Mouse (Mus musculus): ENCODE results near the gene Gchfr. TPM values are rescaled to one million over a fixed set of nuclear protein-coding genes. Genes with fewer than 3 reads are reported as not detected.

Gchfr gene
- polyA plus RNA-seq (2017; shearing (Covaris generic)), result not detected

DNA sequence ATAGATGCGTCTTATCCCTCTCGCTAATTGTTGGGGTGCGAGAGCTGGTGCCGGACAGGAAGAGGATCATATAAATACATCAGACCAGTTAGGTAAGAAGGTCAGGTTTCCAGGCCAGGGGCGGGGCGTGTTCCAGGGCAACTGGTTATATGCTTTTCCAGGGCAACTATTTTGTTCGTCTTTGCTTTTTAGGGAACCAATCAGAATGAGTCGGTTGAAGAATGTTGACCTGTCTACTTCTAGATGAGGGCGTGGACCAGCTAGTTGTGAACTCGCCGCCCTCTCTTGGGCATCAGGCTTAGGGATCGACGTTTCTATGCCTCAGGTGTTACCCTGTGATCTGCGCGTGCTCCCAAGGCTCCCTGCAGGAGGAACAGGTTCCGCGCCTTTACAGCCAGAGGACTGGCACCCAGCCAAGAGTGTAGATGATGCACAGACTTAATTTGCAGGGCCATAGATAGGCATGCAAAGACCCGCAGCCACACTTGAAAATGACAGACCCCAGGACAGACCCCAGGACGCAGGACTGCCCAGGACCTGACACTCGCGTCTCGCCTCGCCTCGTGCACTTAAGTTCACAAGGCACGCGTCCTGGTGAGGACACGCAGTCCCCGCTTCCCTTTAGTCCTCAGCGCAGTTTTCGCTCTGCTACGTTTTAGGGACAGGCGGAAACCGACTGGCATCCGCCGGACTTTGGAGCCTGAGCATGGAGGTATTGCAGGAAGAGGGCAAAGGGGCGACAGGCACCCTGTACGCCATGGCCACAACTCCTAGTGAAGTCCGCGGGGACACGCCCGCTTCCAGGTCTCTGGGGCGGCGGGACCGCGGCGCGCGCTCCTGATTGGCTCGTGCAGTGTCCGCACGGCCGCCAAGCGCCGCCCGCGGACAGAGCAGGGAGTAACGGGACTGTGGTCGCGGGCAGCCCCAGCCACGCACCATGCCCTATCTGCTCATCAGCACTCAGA, at the start of gene Gchfr:
Gchfr (plus strand) TSS at position 873 of the 965 bp plus-strand sequence.

DNA sequence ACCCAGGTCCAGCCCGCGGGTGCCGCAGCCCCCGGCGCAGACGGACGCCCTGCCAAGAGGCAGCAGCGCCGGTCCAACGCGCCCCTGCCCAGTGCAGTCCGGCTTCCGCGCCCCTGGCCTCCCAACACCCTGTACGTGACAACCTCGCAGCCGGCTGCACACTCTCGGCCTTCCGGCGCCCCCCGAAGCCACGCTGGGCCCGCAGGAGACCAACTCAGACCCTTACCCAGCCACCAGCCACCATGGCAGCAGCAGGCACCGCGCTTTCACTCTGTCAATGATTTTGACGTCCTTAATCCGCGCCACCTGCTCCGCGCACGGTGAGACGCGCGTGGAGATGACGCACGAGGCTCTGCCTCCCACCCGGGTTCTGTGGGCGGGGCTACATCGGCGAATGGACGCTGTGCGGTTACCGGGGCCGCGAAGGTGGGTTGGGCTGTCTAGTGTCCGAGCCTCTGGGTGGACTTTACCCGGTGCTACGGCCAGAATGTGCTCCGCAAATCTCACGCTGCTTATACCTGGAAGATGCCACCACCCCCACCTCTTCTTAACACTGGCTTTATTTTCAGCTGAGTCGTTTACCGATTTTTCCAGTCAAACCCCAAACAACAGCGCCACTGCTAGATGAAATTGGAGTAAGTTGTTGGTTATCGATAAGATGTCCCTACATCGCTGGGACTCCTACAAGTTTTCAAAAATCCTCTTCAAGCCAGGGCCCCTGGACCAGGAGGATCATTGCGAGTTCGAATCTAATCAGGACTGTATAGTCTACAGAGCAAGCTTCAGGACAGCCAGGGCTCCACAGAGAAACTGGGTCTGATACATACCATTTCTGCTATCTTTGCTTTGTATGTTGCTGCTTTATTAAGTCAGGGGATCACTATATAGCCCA, 10.6 kb upstream of the Gchfr start, which contains the start of gene Rmdn3:
Rmdn3 (minus strand) TSS at position 354 of the 892 bp plus-strand sequence.

DNA sequence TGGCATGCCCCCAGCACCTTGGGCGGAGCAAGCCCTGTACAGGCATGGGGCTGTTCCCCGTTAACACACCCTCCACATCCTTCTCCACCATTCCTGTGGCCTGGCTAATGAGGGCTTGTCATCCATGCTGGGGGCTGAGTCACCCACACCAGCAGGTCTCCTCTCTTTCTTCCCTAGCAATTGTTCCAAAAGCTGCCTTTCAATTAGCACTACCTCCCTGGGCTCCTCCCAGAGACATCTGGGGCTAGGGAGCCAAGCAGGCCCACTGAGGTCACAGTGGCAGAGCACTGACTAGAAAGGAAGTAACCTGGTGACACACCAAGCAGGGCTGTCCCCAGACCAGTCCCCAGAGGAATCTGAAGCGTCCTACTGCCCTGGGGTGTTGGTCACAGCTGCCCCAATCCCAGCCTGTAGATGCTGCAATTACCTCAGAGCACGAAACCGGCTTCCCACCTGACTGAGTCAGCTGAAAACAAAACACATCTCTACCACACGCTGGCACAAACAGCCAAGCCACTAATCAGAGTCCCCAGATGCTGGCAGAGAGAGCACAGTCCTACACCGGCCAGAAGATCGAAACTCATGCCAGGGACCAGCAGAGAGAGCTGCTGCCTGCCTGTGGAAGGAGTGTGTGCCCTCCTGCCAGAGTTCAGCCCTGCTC, 6.5 kb downstream of the Gchfr start, which contains the start of gene Gm14137:
Gm14137 (plus strand) TSS at position 519 of the 661 bp plus-strand sequence.

DNA sequence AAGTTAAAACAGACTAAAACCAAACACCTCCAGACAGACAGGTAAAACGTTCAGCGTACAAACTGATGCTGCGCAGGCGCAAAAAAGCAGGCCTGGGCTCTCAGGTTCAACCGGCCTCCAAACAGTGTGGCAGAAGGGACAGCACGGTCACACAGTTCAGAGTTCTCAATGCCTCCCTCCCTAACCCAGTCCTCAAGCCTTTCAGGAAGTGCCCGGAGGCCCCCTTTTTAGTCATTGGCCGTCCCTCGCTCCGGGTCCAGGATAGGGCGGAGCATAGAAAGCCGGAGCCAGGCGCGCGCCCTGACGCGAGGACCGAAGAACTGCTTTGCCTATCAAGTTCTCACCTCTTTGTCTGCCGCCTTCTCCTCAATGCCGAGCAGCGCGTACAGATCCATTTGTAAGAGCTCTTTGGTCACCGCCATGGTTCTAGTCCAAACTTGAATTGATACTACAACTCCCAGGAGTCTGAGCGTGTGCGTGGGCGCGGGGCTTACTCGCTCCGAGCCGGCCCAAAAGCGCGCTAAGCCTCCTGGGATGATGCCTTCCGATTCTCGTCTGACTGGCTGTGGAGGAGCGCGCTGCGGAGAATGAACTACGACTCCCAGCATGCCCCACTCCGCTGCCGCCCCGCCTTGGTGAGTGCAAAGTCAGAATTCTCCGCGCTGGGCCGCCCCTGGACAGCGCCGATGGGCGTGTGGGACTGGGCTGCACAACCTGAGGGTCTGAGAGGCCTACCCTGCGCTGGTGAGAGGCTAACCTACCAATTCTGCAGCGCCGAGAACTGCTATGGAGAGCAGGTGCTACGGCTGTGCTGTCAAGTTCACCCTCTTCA, 41.0 kb downstream of the Gchfr start, which contains the start of the genes Zfyve19 and Dnajc17:
Zfyve19 (plus strand) TSS at position 274 of the 832 bp plus-strand sequence.
Dnajc17 (minus strand) TSS at position 452 of the 832 bp plus-strand sequence.

Other genes with a start within 250 kb of the Gchfr start
- gene Chst14, start 241.3 kb upstream of the Gchfr start, polyA plus RNA-seq (2017; shearing (Covaris generic)), result 4.7 TPM
- 27.1 TPM for gene Ccdc32, start 138.4 kb upstream of the Gchfr start, polyA plus RNA-seq (2017; shearing (Covaris generic))
- gene Rpusd2, start 133.0 kb upstream of the Gchfr start, polyA plus RNA-seq (2017; shearing (Covaris generic)), result 3.0 TPM
- 3.4 TPM for gene Knl1, start 120.7 kb upstream of the Gchfr start, polyA plus RNA-seq (2017; shearing (Covaris generic))
- gene Rad51, start 55.0 kb upstream of the Gchfr start, polyA plus RNA-seq (2017; shearing (Covaris generic)), result 8.4 TPM
- 25.7 TPM for gene Rmdn3, start 10.7 kb upstream of the Gchfr start, polyA plus RNA-seq (2017; shearing (Covaris generic))
- gene Gm14137, start 6.7 kb downstream of the Gchfr start, polyA plus RNA-seq (2017; shearing (Covaris generic)), result 0.90 TPM
- gene Zfyve19, start 40.8 kb downstream of the Gchfr start, polyA plus RNA-seq (2017; shearing (Covaris generic)), result 69.5 TPM
- 16.6 TPM for gene Dnajc17, start 41.0 kb downstream of the Gchfr start, polyA plus RNA-seq (2017; shearing (Covaris generic))
- gene Ppp1r14d, start 62.1 kb downstream of the Gchfr start, polyA plus RNA-seq (2017; shearing (Covaris generic)), result not detected
- 0.44 TPM for gene Spint1, start 69.6 kb downstream of the Gchfr start, polyA plus RNA-seq (2017; shearing (Covaris generic))
- gene Rhov, start 103.5 kb downstream of the Gchfr start, polyA plus RNA-seq (2017; shearing (Covaris generic)), result 0.56 TPM
- 21.5 TPM for gene Vps18, start 121.0 kb downstream of the Gchfr start, polyA plus RNA-seq (2017; shearing (Covaris generic))
- gene Dll4, start 158.0 kb downstream of the Gchfr start, polyA plus RNA-seq (2017; shearing (Covaris generic)), result not detected
- 0.18 TPM for gene Chac1, start 183.5 kb downstream of the Gchfr start, polyA plus RNA-seq (2017; shearing (Covaris generic))